Mouse (Mus musculus): ENCODE results near the gene Mycl. TPM values are rescaled to one million over a fixed set of nuclear protein-coding genes. Genes with fewer than 3 reads are reported as not detected.

Mycl gene
- polyA plus RNA-seq (2012; rRNA removed) = 0.82 and 0.99 TPM in 2 replicates

GRCm38 (mm10) chr4:122995404-122996220 is at the start of gene Mycl:
Mycl (plus strand) TSS chr4:122995652.

DNA sequence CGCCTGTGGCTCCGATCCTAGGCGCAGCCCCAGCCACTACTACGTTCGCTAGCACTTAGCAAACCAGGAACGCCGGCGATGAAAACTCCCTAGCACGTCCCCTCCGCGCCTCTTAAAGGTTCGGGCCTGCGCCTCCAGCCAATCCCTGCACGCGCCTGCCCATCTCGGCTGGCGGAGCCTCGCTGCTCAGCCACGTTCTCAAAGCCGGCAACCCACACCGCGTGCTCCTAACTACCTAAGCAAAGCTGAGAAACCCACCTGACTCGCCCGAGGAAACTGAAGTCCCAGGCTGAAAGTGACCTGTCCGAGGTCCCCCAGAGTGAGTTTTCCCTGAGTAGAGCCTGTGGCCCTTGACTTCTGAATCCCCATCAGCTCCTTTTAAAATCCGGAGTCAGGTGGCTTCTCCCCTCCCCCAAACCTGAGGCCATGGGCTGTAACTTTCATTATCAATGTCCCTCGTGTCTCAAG is 34.3 kb upstream of the Mycl start, which contains the start of gene Mfsd2a:
TSS of gene Mfsd2a (minus strand) at position 89 of the 468 bp plus-strand sequence.

GRCm38 (mm10) chr4:123016451-123016957 is 21.1 kb downstream of the Mycl start, which contains the start of gene Trit1:
Trit1 (plus strand) TSS chr4:123016597.

Other genes with a start within 250 kb of the Mycl start
- 17.4 and 18.0 TPM in 2 replicates for gene Ppt1, start 159.4 kb upstream of the Mycl start, polyA plus RNA-seq (2012; rRNA removed)
- 43.0 and 45.9 TPM in 2 replicates for gene Cap1, start 109.6 kb upstream of the Mycl start, polyA plus RNA-seq (2012; rRNA removed)
- gene Mfsd2a, start 34.5 kb upstream of the Mycl start, polyA plus RNA-seq (2012; rRNA removed) = 0.07 and 0.08 TPM in 2 replicates
- gene Trit1, start 20.9 kb downstream of the Mycl start, polyA plus RNA-seq (2012; rRNA removed) = 4.5 and 5.4 TPM in 2 replicates
- gene Bmp8b, start 109.5 kb downstream of the Mycl start, polyA plus RNA-seq (2012; rRNA removed) = 0.22 and 0.24 TPM in 2 replicates
- 0.03 and 0.06 TPM in 2 replicates for gene Oxct2b, start 120.6 kb downstream of the Mycl start, polyA plus RNA-seq (2012; rRNA removed)
- gene Ppie, start 144.3 kb downstream of the Mycl start, polyA plus RNA-seq (2012; rRNA removed) = 17.7 and 19.1 TPM in 2 replicates
- 0.01 TPM in 1 of 2 replicates, not detected in the other for gene Hpcal4, start 187.6 kb downstream of the Mycl start, polyA plus RNA-seq (2012; rRNA removed)
- gene Nt5c1a, start 205.9 kb downstream of the Mycl start, polyA plus RNA-seq (2012; rRNA removed) = 0.02 TPM in 1 of 2 replicates, not detected in the other
- 0.60 and 0.84 TPM in 2 replicates for gene Heyl, start 237.9 kb downstream of the Mycl start, polyA plus RNA-seq (2012; rRNA removed)